Mouse (Mus musculus) kidney, adult 2 months (tissue): Measurements from ENCODE around the gene Gm10337. TPM values are rescaled to one million over a fixed set of nuclear protein-coding genes. Genes with fewer than 3 reads are reported as not detected.

Source experiments
- DNase-seq: peaks from one replicate; pipeline ENCODE4 v3.0.0; 2021
- H3K27ac ChIP-seq: fragments of 200-500 bp; 2 replicates; pipeline ENCODE4 v1.5.1; 2012; ENCODE audit warnings: low read depth, low read length, control low read depth, inconsistent platforms; ENCODE audit not compliant: insufficient read depth
- H3K27me3 ChIP-seq: fragments of 200-500 bp; replicated peaks from 2 replicates; pipeline ENCODE4 v1.6.1; 2012; ENCODE audit warnings: mild to moderate bottlenecking, moderate library complexity, low read length, inconsistent platforms; ENCODE audit not compliant: control insufficient read depth, insufficient read depth
- H3K36me3 ChIP-seq: fragments of 200-500 bp; 2 replicates; pipeline ENCODE4 v1.6.1; 2012; ENCODE audit warnings: mild to moderate bottlenecking, moderate library complexity, low read length, inconsistent platforms; ENCODE audit not compliant: control insufficient read depth, insufficient read depth
- H3K4me1 ChIP-seq: fragments of 200-500 bp; 2 replicates; pipeline ENCODE4 v1.6.1; 2011; ENCODE audit warnings: low read length; ENCODE audit not compliant: control insufficient read depth, insufficient read depth
- H3K4me3 ChIP-seq: fragments of 200-500 bp; 2 replicates; pipeline ENCODE4 v1.5.1; 2011; ENCODE audit warnings: mild to moderate bottlenecking, low read depth, low read length, control low read depth; ENCODE audit not compliant: insufficient read depth
- CTCF ChIP-seq: fragments of 200-500 bp; conservative IDR thresholded peaks from 2 replicates; pipeline ENCODE4 v1.5.1; 2011; ENCODE audit warnings: low read depth, mild to moderate bottlenecking, control low read depth, low read length, moderate library complexity, mixed read lengths; ENCODE audit not compliant: insufficient read depth, insufficient read length
- POLR2A ChIP-seq: fragments of 200-500 bp; IDR thresholded peaks from one replicate; pipeline ENCODE4 v1.6.1; 2011; ENCODE audit warnings: low read depth, low read length, control low read depth
- WGBS: fragments of 180-500 bp; shearing (Covaris S2); methylation state at CpG from one replicate; pipeline ENCODE4 v1.1.7; 2018; 5-methylcytosine and 5-hydroxymethylcytosine counted together
- polyA plus RNA-seq: library from polyadenylated mRNA; depleted of rRNA; stranded (reverse); fragments of >200 nt; gene quantifications from 2 replicates; pipeline ENCODE4 v1.2.3, GENCODE M21; 2012

Gm10337 gene
- polyA plus RNA-seq, 1 experiment: not detected

DNA sequence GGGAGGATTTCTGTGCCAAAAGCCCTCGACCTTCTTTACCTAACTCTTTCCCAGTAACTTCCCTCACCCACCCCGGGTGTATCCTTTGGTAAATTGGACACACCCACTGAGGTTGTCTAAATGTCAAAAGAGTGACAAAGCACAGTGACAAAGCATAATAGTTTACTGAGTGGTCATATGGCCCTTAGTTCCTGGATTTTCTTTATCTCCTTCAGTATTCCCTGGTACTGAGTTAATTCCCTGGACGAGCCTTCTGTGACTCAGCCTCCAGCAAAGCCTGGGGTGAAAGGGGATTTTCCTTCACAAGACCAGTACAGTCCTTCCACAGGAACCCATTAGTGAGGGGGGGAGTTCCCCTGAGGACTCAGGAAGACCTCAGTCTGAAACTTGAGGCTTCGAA lies 42.6 kb upstream of the Gm10337 start:
- Histone ChIP-seq H3K27me3 (no peaks in the 10 kb centered on the region), H3K27ac (no peak overlapping the region), H3K4me1 (peaks cover 5% of the 10 kb centered on the region; the same call in 1 of the 2 replicates), H3K36me3 (0 out of 2 replicates have a peak, but pooled peaks cover 2% of the 10 kb centered on the region), H3K4me3 (no peak overlapping the region)
- WGBS: 36% methylated on average over 4 of the region's 4 CpGs
- DNase-seq: no peak
- TF ChIP-seq POLR2A: no peak
- TF ChIP-seq CTCF: no peak

- TF ChIP-seq POLR2A (no peak), CTCF (no peak)
- Histone ChIP-seq H3K27ac (no peak overlapping the region), H3K36me3 (0 out of 2 replicates have a peak, but pooled peaks cover 2% of the 10 kb centered on the region), H3K4me1 (peaks cover 5% of the 10 kb centered on the region; the same call in 1 of the 2 replicates), H3K4me3 (no peak overlapping the region), H3K27me3 (no peaks in the 10 kb centered on the region)
- WGBS: 73% methylated on average over 9 of the region's 9 CpGs
- DNase-seq: no peak
Observed at GRCm38 (mm10) chr15:102461430-102462075, 42.0 kb upstream of the Gm10337 start.

DNA sequence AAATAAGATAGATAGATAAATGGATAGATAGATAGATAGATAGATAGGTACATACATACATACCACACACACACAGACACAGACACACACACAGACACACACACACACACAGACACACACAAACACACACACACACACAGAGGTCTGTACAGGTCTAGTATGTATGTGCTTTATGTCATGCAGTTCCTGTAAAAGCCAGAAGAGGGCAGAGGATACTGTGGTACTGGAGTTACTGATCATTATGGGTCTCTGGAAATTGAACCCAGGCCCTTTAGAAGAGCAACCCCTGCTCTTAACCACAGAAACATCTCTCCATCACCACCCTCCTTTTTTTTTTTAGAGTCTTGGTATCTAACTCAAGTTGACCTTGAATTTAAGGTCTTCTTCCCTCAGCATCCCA lies 39.9 kb upstream of the Gm10337 start:
- H3K4me3 ChIP-seq: no peak overlapping the region
- H3K4me1 ChIP-seq: peaks cover 5% of the 10 kb centered on the region; the same call in 1 of the 2 replicates
- H3K27me3 ChIP-seq: no peaks in the 10 kb centered on the region
- TF ChIP-seq POLR2A (no peak), CTCF (0 out of 2 replicates have a peak, but pooled peaks have one; percentile 3)
- no peak overlapping the region for H3K27ac ChIP-seq
- 0 out of 2 replicates have a peak, but pooled peaks cover 2% of the 10 kb centered on the region for H3K36me3 ChIP-seq
- DNase-seq: peak; percentile 54

DNA sequence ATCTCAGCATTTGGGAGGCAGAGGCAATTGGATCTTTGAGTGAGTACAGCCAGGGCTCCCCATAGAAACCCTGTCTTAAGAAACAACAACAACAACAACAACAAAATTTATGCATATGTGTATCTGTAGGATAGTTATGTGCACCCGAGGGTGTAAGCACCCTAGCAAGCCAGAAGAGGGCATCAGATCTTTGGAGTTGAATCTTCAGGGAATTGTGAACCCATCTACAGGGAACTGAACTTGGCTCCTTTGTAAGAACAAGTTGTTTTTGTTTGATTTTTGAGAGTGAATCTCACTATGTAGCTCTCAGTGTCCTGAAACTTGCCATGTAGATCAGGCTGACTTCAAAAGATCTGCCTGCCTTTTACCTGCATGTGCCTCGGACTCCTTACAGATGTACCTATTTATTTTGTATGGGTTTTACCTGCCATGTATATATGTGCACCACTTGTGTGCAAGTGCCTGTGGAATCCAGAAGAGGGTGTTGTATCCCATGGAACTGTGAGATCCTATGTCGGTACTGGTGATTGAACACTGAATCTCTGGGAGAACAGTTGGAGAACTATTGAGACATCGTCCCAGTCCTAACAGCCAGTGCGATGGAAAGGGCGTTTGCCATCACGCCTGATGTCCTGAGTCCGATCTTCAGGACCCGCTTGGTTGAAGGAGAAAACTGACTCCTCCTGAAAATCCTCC lies 34.7 kb upstream of the Gm10337 start:
- no peak for DNase-seq
- Histone ChIP-seq H3K27me3 (no peaks in the 10 kb centered on the region), H3K4me1 (peaks cover 5% of the 10 kb centered on the region; the same call in 1 of the 2 replicates), H3K27ac (no peak overlapping the region), H3K4me3 (no peak overlapping the region), H3K36me3 (no peaks in the 10 kb centered on the region)
- TF ChIP-seq CTCF: no peak
- no peak for TF ChIP-seq POLR2A
- 97% methylated on average over 9 of the region's 9 CpGs for WGBS

- Histone ChIP-seq H3K36me3 (no peaks in the 10 kb centered on the region; the same call in 1 of the 2 replicates), H3K4me3 (peak within 1 kb of the TSS; percentile 100), H3K27me3 (no peaks in the 10 kb centered on the region), H3K27ac (peak within 1 kb of the TSS; percentile 100), H3K4me1 (peaks cover 5% of the 10 kb centered on the region; the same call in 1 of the 2 replicates)
- TF ChIP-seq CTCF (peak; percentile 83), POLR2A (no peak)
- peak; percentile 98 for DNase-seq
- WGBS: under 1% methylated on average over 32 of the region's 40 CpGs
Observed at GRCm38 (mm10) chr15:102470183-102470604, 33.3 kb upstream of the Gm10337 start, which contains the start of gene Pcbp2. Gene Pcbp2 (plus strand): TSS chr15:102470539.

DNA sequence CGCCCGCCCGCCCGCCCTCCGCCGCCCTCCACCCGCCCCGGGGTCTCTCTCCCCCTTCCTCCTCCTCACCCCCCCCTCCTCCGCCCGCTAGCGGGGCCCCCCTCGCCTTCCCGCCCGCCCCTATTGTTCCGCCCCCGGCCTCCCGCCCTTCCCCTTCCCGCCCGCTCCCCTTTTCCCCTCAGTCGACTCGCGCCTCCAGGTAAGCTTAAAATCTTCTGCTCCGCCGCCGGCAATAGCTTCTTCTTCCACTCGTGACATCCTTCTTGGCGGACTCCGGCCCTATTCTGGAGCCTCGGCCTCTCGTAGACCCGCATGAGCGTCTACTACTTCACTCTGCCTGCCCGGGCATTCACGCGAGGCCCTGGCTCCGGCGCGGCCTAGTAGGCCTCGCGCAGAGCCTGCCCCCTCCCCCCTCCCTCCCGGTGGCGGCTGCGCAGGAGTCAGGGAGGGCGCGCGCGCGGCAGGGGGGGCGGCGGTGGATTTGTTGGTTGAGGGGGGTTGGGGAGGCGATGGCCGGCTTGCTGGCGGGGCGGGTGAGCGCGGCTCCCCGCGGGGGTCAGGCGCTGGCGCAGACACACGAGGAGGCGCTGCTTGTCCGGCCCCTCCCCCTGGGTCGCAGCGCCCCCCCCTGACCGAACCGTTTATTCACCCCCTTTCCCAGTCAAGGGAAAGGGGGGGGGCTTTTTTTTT lies 32.8 kb upstream of the Gm10337 start:
- peaks cover 5% of the 10 kb centered on the region; the same call in 1 of the 2 replicates for H3K4me1 ChIP-seq
- peaks cover under 1% of the 10 kb centered on the region for H3K36me3 ChIP-seq
- TF ChIP-seq POLR2A (no peak), CTCF (no peak)
- peak; percentile 88 for DNase-seq
- WGBS: under 1% methylated on average over 49 of the region's 67 CpGs
- peak overlapping the region; percentile 100 for H3K4me3 ChIP-seq
- no peaks in the 10 kb centered on the region for H3K27me3 ChIP-seq
- H3K27ac ChIP-seq: peak overlapping the region; percentile 100
